Mouse (Mus musculus): ENCODE data around the gene Rfx4. TPM values are rescaled to one million over a fixed set of nuclear protein-coding genes. Genes with fewer than 3 reads are reported as not detected.

Rfx4 gene
- polyA plus RNA-seq, 1 experiment: not detected

DNA sequence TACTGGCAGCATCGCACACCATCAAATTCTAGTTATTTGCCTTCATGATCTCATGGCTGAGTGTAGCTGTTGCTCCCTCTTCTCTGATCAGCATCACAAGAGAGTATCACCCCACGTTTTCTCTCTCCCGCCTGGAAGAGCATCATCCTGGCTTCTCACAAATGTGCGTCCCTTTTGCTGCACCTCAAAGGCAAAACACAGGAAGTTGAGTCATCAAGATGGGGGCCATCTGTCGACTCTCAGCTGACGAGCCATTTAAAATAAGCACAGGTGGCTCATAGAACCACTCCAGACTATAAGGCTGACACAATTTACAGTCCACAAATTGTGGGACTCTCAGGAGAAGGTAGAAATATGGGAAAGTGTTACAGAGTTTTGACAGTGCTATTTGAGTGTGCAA, 63.8 kb downstream of the Rfx4 start:
- no peaks in the 10 kb centered on the region for H3K27me3 ChIP-seq (ENCODE audit: control insufficient read depth, insufficient read depth, insufficient read length)
- H3K79me3 ChIP-seq (ENCODE audit: low read depth): no peaks in the 10 kb centered on the region
- no peak overlapping the region for H3ac ChIP-seq (ENCODE audit: control insufficient read depth, insufficient read length, low read depth)
- H3K79me2 ChIP-seq (ENCODE audit: control insufficient read depth, insufficient read depth): no peaks in the 10 kb centered on the region
- no peaks in the 10 kb centered on the region for H3K36me3 ChIP-seq (ENCODE audit: control insufficient read depth, insufficient read depth)
- H3K4me3 ChIP-seq (ENCODE audit: insufficient read depth, poor library complexity, severe bottlenecking): no peak overlapping the region
- TF ChIP-seq CEBPB (IDR thresholded peaks at IDR 0.05; ENCODE audit: low read depth): no peak
- TF ChIP-seq MYOD1 (IDR thresholded peaks at IDR 0.05; ENCODE audit: control insufficient read depth, insufficient read length, low read depth): peak; percentile 36

DNA sequence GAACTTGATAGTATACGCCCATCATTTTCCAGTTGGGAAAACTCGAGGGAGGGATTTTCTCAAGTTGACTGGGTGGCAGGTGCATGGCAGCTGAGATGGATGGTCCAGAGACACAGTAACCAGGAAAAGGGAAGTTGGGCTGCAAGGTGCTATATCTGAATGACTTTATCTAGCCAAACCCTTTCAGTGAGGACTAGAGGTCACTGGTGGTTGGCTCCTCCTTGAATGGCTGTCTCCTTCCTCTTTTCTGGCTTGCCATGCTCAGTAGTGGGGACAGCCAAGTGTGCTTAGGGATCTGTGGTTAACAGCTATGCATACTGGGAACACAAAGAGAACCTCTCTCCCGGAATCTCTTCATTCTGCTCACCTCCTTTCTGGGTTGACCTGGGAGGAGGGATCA, 64.4 kb downstream of the Rfx4 start:
- Histone ChIP-seq H3K79me2 (ENCODE audit: control insufficient read depth, insufficient read depth) (no peaks in the 10 kb centered on the region), H3K79me3 (ENCODE audit: low read depth) (no peaks in the 10 kb centered on the region), H3K4me3 (ENCODE audit: insufficient read depth, poor library complexity, severe bottlenecking) (no peak overlapping the region), H3K36me3 (ENCODE audit: control insufficient read depth, insufficient read depth) (no peaks in the 10 kb centered on the region), H3K27me3 (ENCODE audit: control insufficient read depth, insufficient read depth, insufficient read length) (no peaks in the 10 kb centered on the region), H3ac (ENCODE audit: control insufficient read depth, insufficient read length, low read depth) (no peak overlapping the region)
- TF ChIP-seq MAX (IDR thresholded peaks at IDR 0.05) (no peak), MYOG (IDR thresholded peaks at IDR 0.05; ENCODE audit: control insufficient read depth, extremely low read depth, insufficient read length) (no peak), CEBPB (IDR thresholded peaks at IDR 0.05; ENCODE audit: low read depth) (no peak), USF1 (IDR thresholded peaks at IDR 0.05; ENCODE audit: low read depth) (no peak), CTCF (IDR thresholded peaks at IDR 0.05; ENCODE audit: control insufficient read depth, insufficient read depth, insufficient read length) (no peak), FOSL1 (IDR thresholded peaks at IDR 0.05; ENCODE audit: insufficient read depth, low read length, poor library complexity, severe bottlenecking) (no peak), MYOD1 (IDR thresholded peaks at IDR 0.05; ENCODE audit: control insufficient read depth, insufficient read length, low read depth) (no peak)

DNA sequence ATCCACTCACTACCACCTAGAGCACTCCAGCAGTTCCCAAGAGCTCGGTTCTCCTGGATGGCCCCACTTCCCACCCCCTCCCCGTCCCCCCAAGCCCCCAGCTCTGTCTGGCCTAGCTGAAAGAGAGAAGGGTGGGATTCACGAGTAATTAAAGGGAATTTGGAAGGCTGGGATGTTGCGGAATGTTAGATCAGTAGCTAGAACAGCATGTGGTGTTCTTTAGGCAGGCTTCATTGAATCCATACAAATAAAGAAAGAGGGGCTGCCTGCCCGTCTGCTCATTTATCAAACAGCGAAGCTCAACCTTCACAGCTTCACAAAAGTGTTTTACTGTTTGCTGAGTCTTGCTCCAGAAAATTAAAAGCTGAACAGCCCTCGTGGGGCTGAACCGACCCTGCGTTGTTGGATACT, 66.9 kb downstream of the Rfx4 start:
- Histone ChIP-seq H3K27me3 (ENCODE audit: control insufficient read depth, insufficient read depth, insufficient read length) (no peaks in the 10 kb centered on the region), H3ac (ENCODE audit: control insufficient read depth, insufficient read length, low read depth) (no peak overlapping the region), H3K36me3 (ENCODE audit: control insufficient read depth, insufficient read depth) (no peaks in the 10 kb centered on the region), H3K79me2 (ENCODE audit: control insufficient read depth, insufficient read depth) (no peaks in the 10 kb centered on the region), H3K4me3 (ENCODE audit: insufficient read depth, poor library complexity, severe bottlenecking) (no peak overlapping the region), H3K79me3 (ENCODE audit: low read depth) (no peaks in the 10 kb centered on the region)
- TF ChIP-seq USF1 (IDR thresholded peaks at IDR 0.05; ENCODE audit: low read depth) (no peak), MYOG (IDR thresholded peaks at IDR 0.05; ENCODE audit: control insufficient read depth, extremely low read depth, insufficient read length) (no peak), MAX (IDR thresholded peaks at IDR 0.05) (no peak), CEBPB (IDR thresholded peaks at IDR 0.05; ENCODE audit: low read depth) (no peak), MYOD1 (IDR thresholded peaks at IDR 0.05; ENCODE audit: control insufficient read depth, insufficient read length, low read depth) (no peak), CTCF (IDR thresholded peaks at IDR 0.05; ENCODE audit: control insufficient read depth, insufficient read depth, insufficient read length) (no peak), FOSL1 (IDR thresholded peaks at IDR 0.05; ENCODE audit: insufficient read depth, low read length, poor library complexity, severe bottlenecking) (no peak)

DNA sequence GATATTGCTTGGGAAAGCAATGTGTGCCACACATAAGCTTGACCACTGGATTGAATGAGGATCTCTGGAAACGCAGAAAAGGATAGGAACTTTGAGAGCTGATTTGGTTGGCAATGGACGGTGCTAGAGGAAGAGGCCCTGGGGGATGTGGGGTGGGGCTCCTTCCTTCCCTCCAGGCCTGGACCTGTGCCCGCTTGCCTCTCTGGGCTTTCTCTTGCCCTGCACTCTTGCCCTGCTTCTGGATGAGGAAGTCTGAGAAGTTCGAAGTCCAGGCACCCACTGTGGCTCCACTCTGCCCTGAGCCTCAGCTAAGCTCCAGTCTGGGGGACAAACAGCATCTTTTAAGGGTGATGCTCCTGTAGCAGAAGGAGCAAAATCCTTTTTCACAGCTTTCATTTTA, 67.8 kb downstream of the Rfx4 start:
- H3K27me3 ChIP-seq (ENCODE audit: control insufficient read depth, insufficient read depth, insufficient read length): no peaks in the 10 kb centered on the region
- H3K79me3 ChIP-seq (ENCODE audit: low read depth): no peaks in the 10 kb centered on the region
- no peak overlapping the region for H3ac ChIP-seq (ENCODE audit: control insufficient read depth, insufficient read length, low read depth)
- TF ChIP-seq USF1 (IDR thresholded peaks at IDR 0.05; ENCODE audit: low read depth) (no peak), MYOD1 (IDR thresholded peaks at IDR 0.05; ENCODE audit: control insufficient read depth, insufficient read length, low read depth) (no peak), FOSL1 (IDR thresholded peaks at IDR 0.05; ENCODE audit: insufficient read depth, low read length, poor library complexity, severe bottlenecking) (no peak), CTCF (IDR thresholded peaks at IDR 0.05; ENCODE audit: control insufficient read depth, insufficient read depth, insufficient read length) (no peak), MYOG (IDR thresholded peaks at IDR 0.05; ENCODE audit: control insufficient read depth, extremely low read depth, insufficient read length) (no peak), MAX (IDR thresholded peaks at IDR 0.05) (no peak)
- H3K4me3 ChIP-seq (ENCODE audit: insufficient read depth, poor library complexity, severe bottlenecking): no peak overlapping the region
- H3K36me3 ChIP-seq (ENCODE audit: control insufficient read depth, insufficient read depth): no peaks in the 10 kb centered on the region
- no peaks in the 10 kb centered on the region for H3K79me2 ChIP-seq (ENCODE audit: control insufficient read depth, insufficient read depth)

DNA sequence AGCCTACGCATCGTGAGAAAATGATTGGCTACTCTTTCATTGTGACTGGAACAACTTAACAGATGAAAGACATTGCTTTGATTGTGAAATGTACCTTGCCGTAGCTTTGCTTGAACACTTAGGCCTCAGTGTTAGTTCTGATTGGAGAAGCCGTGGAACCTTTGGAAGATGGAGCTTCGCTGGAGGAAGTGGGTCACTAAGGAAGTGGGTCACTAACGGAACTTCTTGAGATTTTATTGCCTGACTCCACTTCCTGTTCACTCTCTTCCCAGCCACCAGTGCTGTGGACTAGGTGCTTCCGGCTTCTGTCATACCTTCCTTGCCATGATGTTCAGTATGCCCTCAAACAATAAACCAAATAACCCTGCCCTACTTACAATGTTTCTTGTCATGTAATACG, 73.1 kb downstream of the Rfx4 start:
- TF ChIP-seq FOSL1 (IDR thresholded peaks at IDR 0.05; ENCODE audit: insufficient read depth, low read length, poor library complexity, severe bottlenecking) (no peak), CTCF (IDR thresholded peaks at IDR 0.05; ENCODE audit: control insufficient read depth, insufficient read depth, insufficient read length) (no peak), CEBPB (IDR thresholded peaks at IDR 0.05; ENCODE audit: low read depth) (no peak)
- Histone ChIP-seq H3K79me2 (ENCODE audit: control insufficient read depth, insufficient read depth) (no peaks in the 10 kb centered on the region), H3ac (ENCODE audit: control insufficient read depth, insufficient read length, low read depth) (no peak overlapping the region), H3K27me3 (ENCODE audit: control insufficient read depth, insufficient read depth, insufficient read length) (no peaks in the 10 kb centered on the region), H3K4me3 (ENCODE audit: insufficient read depth, poor library complexity, severe bottlenecking) (no peak overlapping the region), H3K79me3 (ENCODE audit: low read depth) (no peaks in the 10 kb centered on the region), H3K36me3 (ENCODE audit: control insufficient read depth, insufficient read depth) (no peaks in the 10 kb centered on the region)

DNA sequence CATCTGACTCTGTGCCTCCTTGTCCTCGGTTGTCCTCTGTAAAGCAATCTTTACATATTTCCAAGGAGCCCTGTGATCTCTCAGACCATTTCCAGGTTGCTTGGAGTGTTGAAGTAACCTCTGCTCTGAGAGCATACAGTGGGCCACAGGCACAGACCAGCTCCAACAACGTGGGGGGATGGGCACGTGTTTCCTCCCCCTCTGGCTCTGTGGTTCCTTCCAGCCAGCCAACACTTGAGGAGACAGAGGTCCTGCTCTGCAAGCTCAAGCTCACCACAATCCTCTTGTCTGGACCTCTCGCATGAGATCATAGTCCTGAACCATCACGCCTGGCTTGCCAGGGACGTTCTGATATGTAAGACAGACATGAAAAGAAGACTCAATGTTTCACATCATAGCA, 79.7 kb downstream of the Rfx4 start:
- H3K4me3 ChIP-seq (ENCODE audit: insufficient read depth, poor library complexity, severe bottlenecking): no peak overlapping the region
- H3K27me3 ChIP-seq (ENCODE audit: control insufficient read depth, insufficient read depth, insufficient read length): no peaks in the 10 kb centered on the region
- no peak for TF ChIP-seq FOSL1 (IDR thresholded peaks at IDR 0.05; ENCODE audit: insufficient read depth, low read length, poor library complexity, severe bottlenecking)
- TF ChIP-seq CTCF (IDR thresholded peaks at IDR 0.05; ENCODE audit: control insufficient read depth, insufficient read depth, insufficient read length): no peak
- TF ChIP-seq USF1 (IDR thresholded peaks at IDR 0.05; ENCODE audit: low read depth): no peak
- TF ChIP-seq MAX (IDR thresholded peaks at IDR 0.05): no peak
- TF ChIP-seq MYOD1 (IDR thresholded peaks at IDR 0.05; ENCODE audit: control insufficient read depth, insufficient read length, low read depth): no peak
- TF ChIP-seq MYOG (IDR thresholded peaks at IDR 0.05; ENCODE audit: control insufficient read depth, extremely low read depth, insufficient read length): no peak
- TF ChIP-seq CEBPB (IDR thresholded peaks at IDR 0.05; ENCODE audit: low read depth): no peak
- no peaks in the 10 kb centered on the region for H3K79me2 ChIP-seq (ENCODE audit: control insufficient read depth, insufficient read depth)
- H3K36me3 ChIP-seq (ENCODE audit: control insufficient read depth, insufficient read depth): no peaks in the 10 kb centered on the region
- no peak overlapping the region for H3ac ChIP-seq (ENCODE audit: control insufficient read depth, insufficient read length, low read depth)
- H3K79me3 ChIP-seq (ENCODE audit: low read depth): no peaks in the 10 kb centered on the region

All from C2C12 (cell line).